Mouse (Mus musculus) adrenal gland, postnatal 10 days (tissue): ENCODE results near the gene Gm815. TPM values are rescaled to one million over a fixed set of nuclear protein-coding genes. Genes with fewer than 3 reads are reported as not detected.
A peak's percentile ranks its signal among the peaks of the same experiment; 100 is the strongest.

Experiments used
- DNase-seq: peaks from one replicate; pipeline ENCODE4 v3.0.0; 2021; ENCODE audit warnings: mixed read lengths
- long read RNA-seq, 2 experiments: library from polyadenylated mRNA; stranded (forward); transcript quantifications; one replicate each; pipeline ENCODE4 v2.0.0; 2021
- total RNA-seq, 2 experiments: library from RNA; stranded (reverse); gene quantifications; 2 replicates each; pipeline ENCODE4 v1.2.3; 2021

Gene Gm815
- not detected for total RNA-seq
- long read RNA-seq, experiment 1, result 0 reads
- long read RNA-seq, experiment 2, result 0 reads

GRCm38 (mm10) chr19:26885616-26886015 lies at the start of gene Gm815:
TSS of gene Gm815 (plus strand) at chr19:26885881.
- DNase-seq, result no peak

- DNase-seq, result no peak
Observed at GRCm38 (mm10) chr19:26837626-26838025, 48.1 kb upstream of the Gm815 start.

GRCm38 (mm10) chr19:26843896-26844295 lies 41.8 kb upstream of the Gm815 start:
- DNase-seq, result no peak

- DNase-seq, result no peak
Observed at GRCm38 (mm10) chr19:26844813-26845212, 40.9 kb upstream of the Gm815 start.

GRCm38 (mm10) chr19:26845276-26846016 lies 40.2 kb upstream of the Gm815 start:
- DNase-seq, result peak; percentile 89

GRCm38 (mm10) chr19:26846017-26846285 lies 39.7 kb upstream of the Gm815 start:
- DNase-seq, result no peak

- no peak for DNase-seq
Observed at GRCm38 (mm10) chr19:26851017-26851782, 34.5 kb upstream of the Gm815 start.

GRCm38 (mm10) chr19:26852325-26852900 lies 33.3 kb upstream of the Gm815 start:
- no peak for DNase-seq

GRCm38 (mm10) chr19:26853701-26854282 lies 31.9 kb upstream of the Gm815 start:
- DNase-seq, result no peak

- DNase-seq, result no peak
Observed at GRCm38 (mm10) chr19:26854661-26855060, 31.0 kb upstream of the Gm815 start.

GRCm38 (mm10) chr19:26855152-26855551 lies 30.5 kb upstream of the Gm815 start:
- DNase-seq, result no peak

GRCm38 (mm10) chr19:26858427-26859194 lies 27.1 kb upstream of the Gm815 start:
- no peak for DNase-seq

GRCm38 (mm10) chr19:26859195-26859570 lies 26.5 kb upstream of the Gm815 start:
- DNase-seq, result no peak

- peak; percentile 67 for DNase-seq
Observed at GRCm38 (mm10) chr19:26863662-26864061, 22.0 kb upstream of the Gm815 start.

GRCm38 (mm10) chr19:26864975-26865690 lies 20.5 kb upstream of the Gm815 start:
- DNase-seq, result no peak

- DNase-seq, result peak; percentile 16
Observed at GRCm38 (mm10) chr19:26865736-26866135, 19.9 kb upstream of the Gm815 start.

- no peak for DNase-seq
Observed at GRCm38 (mm10) chr19:26869591-26869990, 16.1 kb upstream of the Gm815 start.

GRCm38 (mm10) chr19:26870280-26870679 lies 15.4 kb upstream of the Gm815 start:
- no peak for DNase-seq

GRCm38 (mm10) chr19:26871096-26871495 lies 14.6 kb upstream of the Gm815 start:
- no peak for DNase-seq

- DNase-seq, result no peak
Observed at GRCm38 (mm10) chr19:26872886-26873285, 12.8 kb upstream of the Gm815 start.

GRCm38 (mm10) chr19:26875601-26876000 lies 10.1 kb upstream of the Gm815 start:
- no peak for DNase-seq
